Mouse (Mus musculus): ENCODE data around the gene Gm43191.
"Not testable (repeated sequence)": the region's sequence is repeated elsewhere in the genome, so short reads cannot be mapped to it uniquely, and the experiment has no call there.

Gm43191 gene

GRCm38 (mm10) chr3:116661288-116661869 lies 19.7 kb downstream of the Gm43191 start:
- DNase-seq (ENCODE audit: low spot score), result no peak

DNA sequence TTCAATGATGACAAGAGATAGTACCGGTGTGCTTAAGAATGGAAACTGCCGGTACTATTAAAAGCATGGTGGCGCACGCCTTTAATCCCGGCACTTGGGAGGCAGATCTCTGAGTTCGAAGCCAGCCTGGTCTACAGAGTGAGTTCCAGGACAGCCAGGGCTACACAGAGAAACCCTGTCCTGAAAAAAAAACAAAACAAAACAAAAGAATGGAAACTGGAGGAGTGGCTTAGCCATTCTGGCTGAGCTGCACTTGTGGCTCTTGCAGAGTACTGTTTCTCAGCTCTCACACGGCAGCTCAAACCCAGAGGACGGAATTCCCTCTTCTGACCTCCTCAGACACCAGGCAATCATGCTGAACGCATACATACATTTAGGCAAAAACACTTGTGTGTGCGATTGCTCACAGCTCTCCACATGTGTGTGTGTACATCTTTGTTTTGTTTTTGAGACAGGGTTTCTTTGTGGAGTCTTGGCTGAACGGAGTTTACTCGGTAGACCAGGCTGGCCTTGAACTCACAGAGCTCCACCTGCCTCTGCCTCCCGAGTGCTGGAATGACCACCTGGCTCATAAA lies 21.1 kb downstream of the Gm43191 start:
- DNase-seq (ENCODE audit: low spot score), result no peak

GRCm38 (mm10) chr3:116658928-116659565 lies 22.0 kb downstream of the Gm43191 start:
- no peak for DNase-seq (ENCODE audit: low spot score)

DNA sequence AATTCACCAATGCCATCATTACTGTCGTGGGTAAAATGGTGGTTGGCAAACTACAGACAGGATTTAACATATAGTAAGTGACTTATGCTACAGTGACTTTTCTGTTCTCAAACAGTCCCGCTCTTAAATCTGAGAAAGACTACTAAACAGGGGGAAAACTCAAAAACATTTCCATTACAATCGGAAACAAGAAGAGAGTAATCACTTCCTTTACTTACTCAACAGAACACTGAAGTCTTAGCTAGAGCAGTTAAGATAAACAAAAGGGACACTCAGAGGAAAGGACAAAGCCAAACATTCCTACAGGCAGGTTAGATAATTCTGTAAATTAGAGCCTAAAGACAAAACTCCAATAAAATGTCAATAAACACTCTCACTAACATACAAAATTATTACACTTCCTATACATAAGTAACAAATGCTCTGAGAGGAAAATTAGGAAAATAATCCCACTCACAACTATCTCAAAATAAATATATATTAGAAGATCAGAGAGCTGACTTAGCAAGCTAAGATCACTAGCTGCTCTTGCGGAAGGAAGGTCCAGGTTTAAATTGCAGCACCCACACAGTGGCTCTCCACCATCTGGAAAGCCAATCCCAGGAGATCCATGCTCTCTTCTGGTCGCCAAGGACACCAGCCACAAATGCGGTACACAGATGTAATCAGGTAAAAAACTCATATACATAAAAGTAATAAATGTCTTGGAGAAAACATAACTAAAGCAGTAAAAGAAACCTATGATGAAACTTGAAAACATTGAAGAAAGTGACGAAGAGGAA lies 24.7 kb downstream of the Gm43191 start:
- no peak for DNase-seq (ENCODE audit: low spot score)

DNA sequence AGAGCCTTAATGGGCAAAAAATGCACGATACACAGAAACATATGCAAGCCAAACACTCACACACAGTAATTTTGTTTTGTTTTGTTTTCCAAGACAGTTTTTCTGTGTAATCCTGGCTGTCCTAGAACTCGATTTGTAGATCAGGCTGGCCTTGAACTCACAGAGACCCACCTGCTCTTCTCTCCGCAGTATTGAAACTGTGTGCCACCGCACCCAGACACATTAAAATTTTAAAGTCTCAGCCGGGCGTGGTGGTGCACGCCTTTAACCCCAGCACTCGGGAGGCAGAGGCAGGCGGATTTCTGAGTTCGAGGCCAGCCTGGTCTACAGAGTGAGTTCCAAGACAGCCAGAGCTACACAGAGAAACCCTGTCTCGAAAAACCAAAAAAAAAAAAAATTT lies 27.0 kb downstream of the Gm43191 start:
- not testable (repeated sequence) for DNase-seq (ENCODE audit: low spot score)

DNA sequence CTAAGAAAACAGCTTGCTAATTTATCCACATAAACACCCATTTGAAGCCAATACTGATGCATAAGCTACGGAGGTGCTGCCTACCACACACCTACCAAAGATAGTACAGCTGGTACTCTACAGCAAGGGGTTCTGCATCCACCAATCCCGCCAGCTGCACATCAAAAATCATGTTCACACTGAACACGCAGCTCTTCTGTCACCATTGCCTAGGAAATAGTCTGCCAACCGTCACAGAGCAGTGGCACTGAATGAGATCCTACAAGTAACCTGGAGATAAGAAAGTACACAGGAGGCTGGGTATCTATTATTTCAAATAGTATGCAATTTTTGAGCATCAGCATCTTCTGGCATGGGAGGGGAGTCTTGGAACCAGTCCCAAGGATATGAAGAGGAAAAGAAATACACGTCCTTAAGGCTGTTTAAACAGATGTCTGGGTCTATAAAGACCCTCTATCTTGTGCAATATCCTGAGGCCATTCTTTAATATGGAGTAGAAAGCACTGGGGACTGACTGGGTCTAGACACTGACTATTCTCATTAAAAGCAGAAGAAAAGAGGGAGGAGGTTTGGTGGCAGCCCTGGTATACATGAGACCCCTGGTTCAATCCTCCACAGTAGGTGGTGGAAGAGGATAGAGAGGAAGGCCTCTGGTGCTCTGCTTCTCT lies 27.6 kb downstream of the Gm43191 start:
- no peak for DNase-seq (ENCODE audit: low spot score)

GRCm38 (mm10) chr3:116652033-116652446 lies 29.0 kb downstream of the Gm43191 start:
- no peak for DNase-seq (ENCODE audit: low spot score)

DNA sequence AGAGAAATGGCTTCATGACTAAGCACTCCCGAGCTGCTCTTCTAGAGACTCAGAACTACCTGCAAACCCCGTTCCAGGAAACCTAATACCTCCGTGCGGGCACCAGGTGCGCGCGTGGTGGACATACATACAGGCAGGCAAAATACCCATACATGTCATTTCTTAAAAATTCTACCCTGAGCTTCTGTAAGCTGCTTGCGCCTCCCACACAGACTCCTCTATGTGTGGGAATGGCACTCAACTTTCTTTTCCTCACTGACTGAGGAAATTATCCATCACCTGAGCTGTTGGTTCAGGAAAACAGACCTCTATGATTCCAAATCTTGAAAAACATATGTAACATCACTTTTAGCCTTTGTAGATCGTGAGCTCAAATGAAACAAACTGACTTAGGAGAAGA lies 30.4 kb downstream of the Gm43191 start:
- DNase-seq (ENCODE audit: low spot score), result no peak

- DNase-seq (ENCODE audit: low spot score), result no peak
Measured at GRCm38 (mm10) chr3:116648805-116649204, 32.3 kb downstream of the Gm43191 start.

- DNase-seq (ENCODE audit: low spot score), result no peak
Measured at GRCm38 (mm10) chr3:116646387-116646786, 34.7 kb downstream of the Gm43191 start.

DNA sequence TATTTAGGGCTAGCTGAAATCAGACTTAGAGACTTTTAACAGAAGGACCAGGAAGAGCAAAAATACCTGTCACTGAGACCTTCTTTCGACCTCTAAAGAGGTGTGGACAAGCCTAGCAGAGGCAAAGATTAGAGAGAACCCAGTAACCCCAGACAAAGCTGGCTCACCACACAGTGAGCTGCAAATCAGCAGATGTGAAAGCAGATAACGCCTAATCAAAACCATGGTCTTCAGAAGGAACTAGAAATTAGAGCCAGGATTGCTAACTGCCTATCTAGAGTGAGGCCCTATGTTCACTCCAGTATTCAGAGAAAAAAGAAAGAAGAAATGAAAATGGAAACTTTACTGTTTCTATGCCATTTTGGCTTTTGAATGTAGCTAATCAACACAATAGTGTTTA lies 38.7 kb downstream of the Gm43191 start:
- DNase-seq (ENCODE audit: low spot score), result no peak

- DNase-seq (ENCODE audit: low spot score), result no peak
Measured at GRCm38 (mm10) chr3:116641811-116642371, 39.2 kb downstream of the Gm43191 start.

- DNase-seq (ENCODE audit: low spot score), result no peak
Measured at GRCm38 (mm10) chr3:116640024-116640423, 41.0 kb downstream of the Gm43191 start.

DNA sequence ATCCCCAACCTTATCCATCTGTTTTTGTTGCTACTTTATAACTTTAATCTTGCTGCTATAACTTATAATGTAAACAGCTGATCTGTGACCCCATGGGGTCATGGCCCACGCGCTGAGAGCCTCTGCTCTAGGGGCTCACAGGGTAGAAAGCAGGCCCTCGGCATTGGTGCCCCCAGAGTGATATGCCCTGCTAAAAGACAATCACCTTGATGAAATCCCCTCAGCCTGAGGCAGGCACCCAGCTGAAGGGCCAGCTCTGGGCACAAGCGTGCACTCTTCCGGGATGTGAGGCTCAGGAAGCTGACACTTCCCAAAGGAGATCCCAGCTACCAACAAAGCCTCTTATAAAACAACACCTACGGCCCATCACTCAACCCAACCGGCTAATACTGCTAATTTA lies 42.5 kb downstream of the Gm43191 start:
- no peak for DNase-seq (ENCODE audit: low spot score)

DNA sequence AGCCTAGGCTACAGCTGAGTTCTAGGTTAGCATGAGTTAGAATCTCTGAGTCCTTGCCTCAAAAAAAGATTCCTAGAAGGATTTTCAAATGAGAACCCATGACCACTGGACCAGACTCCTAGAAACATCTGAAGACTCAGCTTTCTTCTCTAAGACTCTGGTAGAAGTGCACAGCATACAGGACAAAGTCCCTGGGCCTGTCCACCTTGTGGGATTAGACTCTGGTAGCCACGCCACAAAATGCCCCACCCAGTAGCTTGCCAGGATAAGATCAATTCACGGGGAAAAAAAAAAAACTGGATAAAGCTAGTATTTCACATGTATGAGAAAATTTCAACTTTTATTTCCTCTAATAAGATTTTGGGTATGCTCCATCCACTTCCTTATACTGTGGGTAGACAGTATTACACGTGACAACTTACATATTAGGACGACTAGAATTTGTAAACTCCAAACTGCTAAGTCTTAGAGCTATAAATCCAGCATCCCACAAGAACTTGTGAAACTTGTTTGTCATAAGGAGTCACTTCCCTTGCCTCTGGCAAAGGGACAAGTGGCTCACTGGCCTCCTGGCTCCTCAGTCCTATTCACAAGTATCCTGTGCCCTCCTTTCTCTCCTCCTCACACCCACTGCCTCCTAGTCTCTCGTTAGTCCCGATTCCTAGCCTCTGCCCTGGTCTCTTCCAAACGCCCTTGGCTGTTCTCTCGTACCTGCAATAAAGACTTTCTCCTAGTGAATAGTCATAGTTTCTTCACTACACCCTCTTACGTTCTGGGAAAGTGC lies 43.2 kb downstream of the Gm43191 start:
- DNase-seq (ENCODE audit: low spot score), result no peak

DNA sequence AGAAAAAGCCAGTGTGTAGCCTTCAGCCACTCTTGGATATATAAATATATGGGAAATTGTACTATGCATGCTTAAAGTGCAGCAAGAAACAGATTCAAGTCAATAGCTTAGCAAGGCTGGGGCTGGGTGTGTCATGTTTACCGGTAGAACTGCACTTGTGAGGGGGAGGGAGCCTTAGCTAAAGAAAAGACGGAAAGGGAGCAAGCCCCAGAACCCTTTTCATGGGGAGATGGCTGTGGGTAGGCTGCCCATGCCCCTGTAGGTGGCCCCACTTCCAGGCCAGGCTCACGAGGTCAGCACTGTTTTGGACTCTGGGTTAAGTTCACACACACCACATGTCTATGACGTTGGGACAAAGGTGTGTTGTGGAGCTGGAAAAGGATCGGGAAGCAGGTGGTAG lies 45.3 kb downstream of the Gm43191 start:
- no peak for DNase-seq (ENCODE audit: low spot score)

DNA sequence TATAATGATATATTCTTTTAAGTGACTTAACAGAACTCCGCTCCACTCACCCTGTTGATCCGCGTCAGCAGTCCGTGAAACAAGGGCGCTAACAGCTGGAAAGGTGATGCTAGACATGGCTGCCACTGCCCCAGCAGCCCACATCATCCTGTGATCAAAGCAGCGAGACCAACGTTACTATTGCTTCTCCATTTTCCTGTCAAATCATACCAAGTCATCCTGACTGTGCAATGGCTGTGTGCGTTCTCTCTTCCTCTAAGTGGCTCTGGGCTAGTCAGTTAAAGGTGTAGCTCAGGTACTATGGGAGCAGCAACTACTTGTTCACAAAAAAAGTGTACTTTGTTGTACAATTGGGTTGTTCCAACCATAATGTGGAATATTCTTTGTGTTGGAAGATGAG lies 46.2 kb downstream of the Gm43191 start:
- no peak for DNase-seq (ENCODE audit: low spot score)

GRCm38 (mm10) chr3:116634091-116634490 lies 47.0 kb downstream of the Gm43191 start:
- no peak for DNase-seq (ENCODE audit: low spot score)

GRCm38 (mm10) chr3:116632971-116633370 lies 48.1 kb downstream of the Gm43191 start:
- DNase-seq (ENCODE audit: low spot score), result no peak

GRCm38 (mm10) chr3:116631459-116631858 lies 49.6 kb downstream of the Gm43191 start:
- no peak for DNase-seq (ENCODE audit: low spot score)

DNA sequence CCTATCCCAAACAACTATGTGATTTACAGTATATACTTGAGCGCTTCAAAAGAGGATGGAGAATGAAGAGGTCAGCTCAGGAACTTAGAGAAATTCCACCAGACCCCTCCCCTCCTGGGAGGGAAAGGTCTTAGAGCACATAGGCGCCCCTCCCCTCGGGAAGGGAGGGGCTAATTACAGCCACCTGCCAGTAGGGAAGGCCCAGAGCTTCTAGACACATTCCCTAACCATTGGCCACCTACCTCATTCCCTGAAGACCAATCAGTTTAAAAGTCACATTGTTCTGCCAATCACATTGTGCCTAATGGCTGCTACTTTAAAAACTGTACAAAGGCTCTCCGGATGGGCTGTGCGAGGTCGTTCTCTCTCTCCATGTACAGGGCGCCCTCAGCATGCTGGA lies 58.4 kb downstream of the Gm43191 start:
- DNase-seq (ENCODE audit: low spot score), result no peak
